10 mouse cellular contexts compared by ENCODE assay signal in the genomic region with DNA sequence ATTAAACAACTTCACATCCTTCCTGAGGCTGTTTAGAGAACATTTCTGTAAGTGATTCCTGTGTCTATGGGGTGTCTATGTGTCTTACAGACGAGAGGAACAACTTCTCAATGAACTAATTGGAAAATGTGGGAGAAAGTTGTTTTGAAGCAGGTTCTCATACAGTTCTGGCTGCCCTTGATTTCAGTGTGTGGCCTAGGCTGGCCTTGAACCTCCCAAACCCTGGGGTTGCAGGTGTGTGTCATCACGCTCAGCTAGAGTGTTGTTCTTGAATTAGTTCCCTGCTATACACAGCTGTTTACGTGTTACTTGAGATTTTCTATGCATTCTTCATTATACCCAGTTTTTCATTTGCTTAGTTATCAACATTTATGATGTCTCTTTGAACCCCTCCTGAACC.
"Had no signal": no experiment of that assay in that cellular context is flagged by ENCODE, and none has a peak within 500 bp of the region (broad histone marks: within the 10 kb centered on the region; RNA-seq: fewer than 3 reads in every experiment).

No protein-coding gene starts in this region.

- H3K36me3 ChIP-seq: midbrain, embryonic 15.5 days; neural tube, embryonic 15.5 days had no signal

- H3K4me2 ChIP-seq: limb, embryonic 15.5 days; lung, embryonic 14.5 days; midbrain, embryonic 12.5 days; midbrain, embryonic 15.5 days; neural tube, embryonic 12.5 days; neural tube, embryonic 15.5 days had no signal

- H3K4me3 ChIP-seq: limb, embryonic 15.5 days; midbrain, embryonic 12.5 days; midbrain, embryonic 15.5 days; neural tube, embryonic 12.5 days; neural tube, embryonic 15.5 days had no signal

- DNase-seq: lung, embryonic 14.5 days; thymus, adult 18-20 months; thymus, postnatal 36 days had no signal

- H3K27me3 ChIP-seq: limb, embryonic 15.5 days; midbrain, embryonic 12.5 days; midbrain, embryonic 15.5 days; neural tube, embryonic 12.5 days; neural tube, embryonic 15.5 days had no signal

- ATAC-seq: midbrain, embryonic 15.5 days had no signal

- H3K9me3 ChIP-seq: limb, embryonic 15.5 days; midbrain, embryonic 12.5 days; midbrain, embryonic 15.5 days; neural tube, embryonic 12.5 days; neural tube, embryonic 15.5 days had no signal

- H3K9ac ChIP-seq: limb, embryonic 15.5 days; lung, embryonic 14.5 days; midbrain, embryonic 12.5 days; midbrain, embryonic 15.5 days; neural tube, embryonic 12.5 days; neural tube, embryonic 15.5 days had no signal

- H3K27ac ChIP-seq: kidney, postnatal 0 days; limb, embryonic 15.5 days; macrophage; midbrain, embryonic 12.5 days; midbrain, embryonic 15.5 days; neural tube, embryonic 12.5 days; neural tube, embryonic 15.5 days had no signal
